Mouse (Mus musculus): ENCODE data around the gene Tmem141.

- TF ChIP-seq POLR2A (IDR thresholded peaks at IDR 0.05; ENCODE audit: insufficient read length, low read depth) (no peak), MYOD1 (IDR thresholded peaks at IDR 0.05; ENCODE audit: control insufficient read depth in 1 of 3, insufficient read length in 2 of 3, low read depth in 2 of 3) (no peak), POLR2AphosphoS2 (IDR thresholded peaks at IDR 0.05; ENCODE audit: insufficient read length, low read depth) (no peak), TCF12 (IDR thresholded peaks at IDR 0.05; ENCODE audit: insufficient read depth, poor library complexity, severe bottlenecking) (no peak), MYOG (IDR thresholded peaks at IDR 0.05; ENCODE audit: control insufficient read depth in 1 of 3, insufficient read depth in 1 of 3, insufficient read length in 2 of 3, low read depth in 2 of 3) (no peak), USF1 (IDR thresholded peaks at IDR 0.05; ENCODE audit: low read depth) (no peak), TCF3 (IDR thresholded peaks at IDR 0.05; ENCODE audit: insufficient read length, low read depth) (no peak), CEBPB (IDR thresholded peaks at IDR 0.05; ENCODE audit: insufficient read depth, poor library complexity, severe bottlenecking) (no peak), REST (IDR thresholded peaks at IDR 0.05; ENCODE audit: insufficient read depth, insufficient read length) (no peak)
Measured at GRCm38 (mm10) chr2:25639890-25640289, 18.1 kb upstream of the Tmem141 start.

All from myocyte (in vitro differentiated cells).